Mouse (Mus musculus): ENCODE data around the gene Peg3. TPM values are rescaled to one million over a fixed set of nuclear protein-coding genes. Genes with fewer than 3 reads are reported as not detected.

Gene Peg3
- polyA plus RNA-seq, 1 experiment = 109 TPM

DNA sequence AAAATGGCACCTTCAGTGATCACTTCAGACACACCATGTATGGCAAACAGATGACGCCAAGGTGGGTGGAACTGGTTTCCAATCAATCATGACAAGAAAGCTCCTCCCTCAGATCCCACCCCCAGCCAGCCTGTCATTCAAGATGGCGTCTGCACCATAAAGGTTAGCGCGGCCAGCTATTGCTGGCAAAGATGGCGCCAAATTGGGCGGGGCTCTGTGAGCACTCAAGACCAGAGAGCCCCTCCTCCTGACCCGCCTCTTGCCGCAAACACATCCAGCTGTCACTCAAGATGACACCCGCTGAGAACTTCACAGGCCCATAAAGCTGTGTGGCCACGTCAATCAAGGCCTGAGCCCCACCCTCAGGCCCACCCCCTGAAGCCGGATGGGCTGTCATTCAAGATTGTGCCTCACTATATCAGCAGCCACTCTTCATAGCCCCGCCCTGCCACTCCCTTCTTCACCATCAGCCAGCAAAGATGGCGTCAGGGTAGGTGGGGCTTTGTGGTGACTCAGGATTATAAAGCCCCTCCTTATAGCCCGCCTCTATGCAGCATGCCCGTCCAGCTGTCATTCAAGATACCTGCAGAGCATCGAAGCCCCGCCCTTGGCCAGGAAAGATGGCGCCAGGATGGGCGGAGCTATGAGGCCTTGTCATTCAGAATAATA, 1.8 kb downstream of the Peg3 start:
- peak overlapping the region; percentile 61 for H3K4me3 ChIP-seq (ENCODE audit: insufficient read depth, low read length)
- TF ChIP-seq POLR2A (IDR thresholded peaks at IDR 0.05; ENCODE audit: extremely low read depth, insufficient read depth, low read length) (no peak; the same call in 1 of the 2 replicates), CTCF (IDR thresholded peaks at IDR 0.05; ENCODE audit: extremely low read depth, insufficient read depth, low read length) (no peak)
- peak overlapping the region; percentile 97 for H3K27ac ChIP-seq (ENCODE audit: insufficient read depth, low read length)
- H3K4me1 ChIP-seq (ENCODE audit: control insufficient read depth, insufficient read depth, low read length) = no peaks in the 10 kb centered on the region

DNA sequence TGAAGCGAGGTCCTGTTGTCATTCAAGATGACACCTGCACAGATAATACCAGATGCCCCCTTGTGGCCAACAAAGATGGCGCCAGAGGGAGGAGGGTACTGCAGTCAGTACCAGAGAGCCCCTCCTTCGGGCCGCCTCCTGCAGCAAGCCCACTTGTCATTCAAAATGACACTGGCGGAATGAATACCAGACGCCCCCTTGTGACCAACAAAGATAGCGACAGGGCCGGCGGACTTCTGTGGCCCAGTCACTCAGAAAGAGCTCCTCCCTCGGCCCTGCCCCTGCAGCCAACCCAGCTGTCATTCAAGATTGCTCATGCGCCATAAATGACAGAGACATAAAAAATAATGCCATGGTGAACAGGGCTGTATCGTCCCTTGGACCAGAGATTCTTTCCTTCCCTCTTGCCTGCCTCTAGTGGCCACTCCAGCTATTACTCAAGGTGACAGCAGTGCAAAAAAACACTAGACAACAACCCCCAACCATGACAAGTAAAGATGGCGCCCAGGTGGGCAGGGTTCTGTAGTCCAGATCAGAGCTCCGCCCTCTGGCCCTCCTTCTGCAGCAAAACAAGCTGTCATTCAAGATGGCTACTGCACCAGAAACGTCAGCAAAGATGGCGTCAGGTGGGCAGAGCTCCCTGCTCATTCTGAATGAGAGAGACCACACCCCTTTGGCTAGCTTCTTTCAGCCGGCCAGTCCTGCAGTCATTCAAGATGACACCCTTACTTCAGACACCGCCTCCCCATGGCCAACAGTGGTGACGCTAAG, 2.7 kb downstream of the Peg3 start:
- H3K27ac ChIP-seq (ENCODE audit: insufficient read depth, low read length) = peak overlapping the region; percentile 97
- TF ChIP-seq POLR2A (IDR thresholded peaks at IDR 0.05; ENCODE audit: extremely low read depth, insufficient read depth, low read length) (no peak), CTCF (IDR thresholded peaks at IDR 0.05; ENCODE audit: extremely low read depth, insufficient read depth, low read length) (peak; percentile 26)
- peak overlapping the region; percentile 61 for H3K4me3 ChIP-seq (ENCODE audit: insufficient read depth, low read length)
- H3K4me1 ChIP-seq (ENCODE audit: control insufficient read depth, insufficient read depth, low read length) = no peaks in the 10 kb centered on the region

GRCm38 (mm10) chr7:6709396-6709795, 20.8 kb downstream of the Peg3 start:
- H3K4me1 ChIP-seq (ENCODE audit: control insufficient read depth, insufficient read depth, low read length) = no peaks in the 10 kb centered on the region
- no peak overlapping the region for H3K4me3 ChIP-seq (ENCODE audit: insufficient read depth, low read length)
- H3K27ac ChIP-seq (ENCODE audit: insufficient read depth, low read length) = no peak overlapping the region
- no peak for TF ChIP-seq CTCF (IDR thresholded peaks at IDR 0.05; ENCODE audit: extremely low read depth, insufficient read depth, low read length)
- no peak for TF ChIP-seq POLR2A (IDR thresholded peaks at IDR 0.05; ENCODE audit: extremely low read depth, insufficient read depth, low read length)

DNA sequence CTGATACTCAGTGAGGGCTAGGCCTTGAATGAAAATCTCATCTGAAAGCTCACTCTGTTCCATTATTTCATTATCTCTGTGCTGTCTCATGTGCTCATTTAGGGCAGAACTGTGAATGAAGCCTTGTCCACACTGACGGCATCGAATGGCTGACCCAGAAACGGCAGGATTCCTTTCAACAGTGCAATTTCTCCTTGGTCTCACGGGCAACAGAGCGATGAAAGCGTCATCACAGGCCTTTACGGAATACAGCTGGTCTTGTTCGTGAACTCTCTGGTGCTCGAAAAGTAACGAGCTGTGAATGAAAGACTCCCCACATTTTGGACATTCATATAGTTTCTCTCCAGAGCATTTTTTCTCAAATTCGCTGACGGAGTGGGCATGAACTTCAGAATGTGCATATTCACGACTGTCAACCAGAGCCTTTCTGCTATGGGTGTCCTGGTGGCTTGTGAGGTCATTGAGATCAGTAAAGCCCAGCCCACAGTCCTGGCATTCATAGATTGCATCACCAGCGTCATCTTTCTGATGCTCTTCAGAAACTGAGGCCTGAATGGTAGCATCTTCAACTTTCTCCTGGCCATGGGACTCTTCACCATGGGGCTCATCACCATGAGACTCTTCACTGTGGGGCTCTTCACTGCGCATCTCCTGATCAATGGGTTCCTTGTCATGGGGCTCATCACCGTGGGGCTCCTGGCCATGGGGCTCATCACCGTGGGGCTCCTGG, 21.6 kb downstream of the Peg3 start:
- H3K4me3 ChIP-seq (ENCODE audit: insufficient read depth, low read length) = no peak overlapping the region
- H3K4me1 ChIP-seq (ENCODE audit: control insufficient read depth, insufficient read depth, low read length) = no peaks in the 10 kb centered on the region
- TF ChIP-seq CTCF (IDR thresholded peaks at IDR 0.05; ENCODE audit: extremely low read depth, insufficient read depth, low read length) (no peak), POLR2A (IDR thresholded peaks at IDR 0.05; ENCODE audit: extremely low read depth, insufficient read depth, low read length) (no peak)
- no peak overlapping the region for H3K27ac ChIP-seq (ENCODE audit: insufficient read depth, low read length)

- no peak for TF ChIP-seq POLR2A (IDR thresholded peaks at IDR 0.05; ENCODE audit: extremely low read depth, insufficient read depth, low read length)
- Histone ChIP-seq H3K4me1 (ENCODE audit: control insufficient read depth, insufficient read depth, low read length) (no peaks in the 10 kb centered on the region), H3K4me3 (ENCODE audit: insufficient read depth, low read length) (no peak overlapping the region), H3K27ac (ENCODE audit: insufficient read depth, low read length) (no peak overlapping the region)
These were observed 22.7 kb downstream of the Peg3 start for GRCm38 (mm10) chr7:6707416-6708015.

- TF ChIP-seq POLR2A (IDR thresholded peaks at IDR 0.05; ENCODE audit: extremely low read depth, insufficient read depth, low read length) (no peak), CTCF (IDR thresholded peaks at IDR 0.05; ENCODE audit: extremely low read depth, insufficient read depth, low read length) (no peak)
- no peaks in the 10 kb centered on the region for H3K4me1 ChIP-seq (ENCODE audit: control insufficient read depth, insufficient read depth, low read length)
- H3K27ac ChIP-seq (ENCODE audit: insufficient read depth, low read length) = no peak overlapping the region
- no peak overlapping the region for H3K4me3 ChIP-seq (ENCODE audit: insufficient read depth, low read length)
These were observed 31.0 kb downstream of the Peg3 start for GRCm38 (mm10) chr7:6699230-6699629.

GRCm38 (mm10) chr7:6696241-6697045, 33.8 kb downstream of the Peg3 start, which contains the start of gene Zim1:
Zim1 (minus strand) TSS chr7:6696450.
- H3K4me1 ChIP-seq (ENCODE audit: control insufficient read depth, insufficient read depth, low read length) = no peaks in the 10 kb centered on the region
- H3K27ac ChIP-seq (ENCODE audit: insufficient read depth, low read length) = no peak within 1 kb of the TSS
- peak within 1 kb of the TSS; percentile 53 for H3K4me3 ChIP-seq (ENCODE audit: insufficient read depth, low read length)
- TF ChIP-seq POLR2A (IDR thresholded peaks at IDR 0.05; ENCODE audit: extremely low read depth, insufficient read depth, low read length) (no peak), CTCF (IDR thresholded peaks at IDR 0.05; ENCODE audit: extremely low read depth, insufficient read depth, low read length) (peak; percentile 10; the same call in 1 of the 2 replicates)

GRCm38 (mm10) chr7:6685511-6685910, 44.7 kb downstream of the Peg3 start:
- H3K4me3 ChIP-seq (ENCODE audit: insufficient read depth, low read length) = no peak overlapping the region

More at GRCm38 (mm10) chr7:6685511-6685910, 44.7 kb downstream of the Peg3 start:
- H3K4me1 ChIP-seq (ENCODE audit: control insufficient read depth, insufficient read depth, low read length) = no peaks in the 10 kb centered on the region
- no peak for TF ChIP-seq CTCF (IDR thresholded peaks at IDR 0.05; ENCODE audit: extremely low read depth, insufficient read depth, low read length)
- TF ChIP-seq POLR2A (IDR thresholded peaks at IDR 0.05; ENCODE audit: extremely low read depth, insufficient read depth, low read length) = no peak
- no peak overlapping the region for H3K27ac ChIP-seq (ENCODE audit: insufficient read depth, low read length)

Data from cortical plate, adult 2 months (tissue).